Mouse (Mus musculus) heart, adult 2 months (tissue): ENCODE data around the gene Gpr107.

Experiments used
- CTCF ChIP-seq: fragments of 200-600 bp; IDR thresholded peaks from 2 replicates; pipeline ENCODE4 v1.8.1; 2022; ENCODE audit warnings: antibody characterized with exemption, mild to moderate bottlenecking, moderate library complexity
- EP300 ChIP-seq: fragments of 200-500 bp; IDR thresholded peaks from 2 replicates; pipeline ENCODE4 v1.6.1; 2011; ENCODE audit warnings: low read depth, low read length, control low read depth; ENCODE audit not compliant: insufficient read depth
- POLR2A ChIP-seq: fragments of 200-500 bp; IDR thresholded peaks from 2 replicates; pipeline ENCODE4 v1.6.1; 2011; ENCODE audit warnings: mild to moderate bottlenecking, low read depth, low read length, control low read depth; ENCODE audit not compliant: insufficient read depth

- no peak for TF ChIP-seq POLR2A
- TF ChIP-seq CTCF = no peak
- no peak for TF ChIP-seq EP300
These were observed 59.1 kb downstream of the Gpr107 start for GRCm38 (mm10) chr2:31211204-31211603.
